Mouse (Mus musculus) heart, embryonic 13.5 days (tissue): ENCODE data around the gene Rer1. TPM values are rescaled to one million over a fixed set of nuclear protein-coding genes. Genes with fewer than 3 reads are reported as not detected.

Experiments used
- ATAC-seq: fragments of 200-750 bp; cut with Nextera tagmentation; 2 replicates; pipeline ENCODE4 v1.8.0; 2017; ENCODE audit warnings: moderate TSS enrichment; ENCODE audit not compliant: insufficient number of reproducible peaks, low FRiP score, low TSS enrichment; ENCODE audit errors: extremely low read depth
- H3K27ac ChIP-seq: fragments of 300-500 bp; sonication (generic); replicated peaks from 2 replicates; pipeline ENCODE4 v1.5.1; 2015; ENCODE audit warnings: moderate library complexity, mild to moderate bottlenecking, inconsistent platforms
- H3K27me3 ChIP-seq: fragments of 300-500 bp; sonication (generic); replicated peaks from 2 replicates; pipeline ENCODE4 v1.6.1; 2015; ENCODE audit warnings: mild to moderate bottlenecking, inconsistent platforms
- H3K36me3 ChIP-seq: fragments of 300-500 bp; sonication (generic); 2 replicates; pipeline ENCODE4 v1.6.1; 2015; ENCODE audit warnings: mild to moderate bottlenecking, inconsistent platforms
- H3K4me1 ChIP-seq: fragments of 300-500 bp; sonication (generic); 2 replicates; pipeline ENCODE4 v1.6.1; 2015; ENCODE audit warnings: inconsistent platforms
- H3K4me2 ChIP-seq: fragments of 300-500 bp; sonication (generic); 2 replicates; pipeline ENCODE4 v1.6.1; 2015; ENCODE audit warnings: inconsistent platforms, mild to moderate bottlenecking, moderate library complexity
- H3K4me3 ChIP-seq: fragments of 300-500 bp; sonication (generic); 2 replicates; pipeline ENCODE4 v1.5.1; 2015; ENCODE audit warnings: moderate library complexity, mild to moderate bottlenecking, inconsistent platforms
- H3K9ac ChIP-seq: fragments of 300-500 bp; sonication (generic); 2 replicates; pipeline ENCODE4 v1.6.1; 2015; ENCODE audit warnings: inconsistent platforms, mild to moderate bottlenecking, moderate library complexity
- H3K9me3 ChIP-seq: fragments of 300-500 bp; sonication (generic); 2 replicates; pipeline ENCODE4 v1.6.1; 2016; ENCODE audit warnings: inconsistent platforms
- WGBS: fragments of 180-500 bp; shearing (Covaris S2); methylation state at CpG from one replicate; pipeline ENCODE4 v1.1.7; 2015; ENCODE audit warnings: mixed read lengths; 5-methylcytosine and 5-hydroxymethylcytosine counted together
- polyA plus RNA-seq: library from polyadenylated mRNA; unstranded; fragments of >200 nt; fragmentation: Nextera tagmentation; extraction: Ambion mirVana; gene quantifications from 2 replicates; pipeline ENCODE4 v1.2.1, GENCODE M21; 2015

The Rer1 gene
- polyA plus RNA-seq, 1 experiment from 2014 or later, result 114 TPM

GRCm38 (mm10) chr4:155113766-155114410 is 27.7 kb upstream of the Rer1 start:
- peak overlapping the region; percentile 54; the same call in 1 of the 2 replicates for H3K9ac ChIP-seq
- H3K4me2 ChIP-seq, result no peak overlapping the region
- H3K4me1 ChIP-seq, result peaks cover 17% of the 10 kb centered on the region
- peaks cover 3% of the 10 kb centered on the region; the same call in 1 of the 2 replicates for H3K36me3 ChIP-seq
- H3K27me3 ChIP-seq, result no peaks in the 10 kb centered on the region
- ATAC-seq, result no peak
- H3K27ac ChIP-seq, result peak overlapping the region; percentile 53; the same call in 1 of the 2 replicates
- 64% methylated on average over 8 of the region's 8 CpGs for WGBS
- peaks cover 15% of the 10 kb centered on the region; the same call in 1 of the 2 replicates for H3K9me3 ChIP-seq
- no peak overlapping the region for H3K4me3 ChIP-seq

- 67% methylated on average over 5 of the region's 5 CpGs for WGBS
- no peak overlapping the region for H3K27ac ChIP-seq
- H3K9me3 ChIP-seq, result no peaks in the 10 kb centered on the region
- 0 out of 2 replicates have a peak overlapping the region, but pooled peaks have one; percentile 33 for H3K9ac ChIP-seq
- no peak for ATAC-seq
- no peaks in the 10 kb centered on the region for H3K36me3 ChIP-seq
- no peak overlapping the region for H3K4me3 ChIP-seq
- H3K4me2 ChIP-seq, result no peak overlapping the region
- H3K4me1 ChIP-seq, result peaks cover 13% of the 10 kb centered on the region
- H3K27me3 ChIP-seq, result no peaks in the 10 kb centered on the region
Observed at GRCm38 (mm10) chr4:155109471-155109870, 23.3 kb upstream of the Rer1 start.

- H3K4me3 ChIP-seq, result no peak overlapping the region
- no peak overlapping the region for H3K27ac ChIP-seq
- no peaks in the 10 kb centered on the region for H3K9me3 ChIP-seq
- no peaks in the 10 kb centered on the region for H3K36me3 ChIP-seq
- H3K9ac ChIP-seq, result no peak overlapping the region
- WGBS, result 70% methylated on average over 4 of the region's 4 CpGs
- H3K27me3 ChIP-seq, result no peaks in the 10 kb centered on the region
- no peak for ATAC-seq
- 0 out of 2 replicates have a peak, but pooled peaks cover 3% of the 10 kb centered on the region for H3K4me1 ChIP-seq
- no peak overlapping the region for H3K4me2 ChIP-seq
Observed at GRCm38 (mm10) chr4:155107886-155108285, 21.7 kb upstream of the Rer1 start.

GRCm38 (mm10) chr4:155098572-155098971 is 12.4 kb upstream of the Rer1 start:
- Histone ChIP-seq H3K9me3 (no peaks in the 10 kb centered on the region), H3K9ac (no peak overlapping the region; the same call in 1 of the 2 replicates), H3K27me3 (no peaks in the 10 kb centered on the region), H3K36me3 (no peaks in the 10 kb centered on the region), H3K4me3 (no peak overlapping the region), H3K4me2 (no peak overlapping the region), H3K4me1 (peaks cover 16% of the 10 kb centered on the region; the same call in 1 of the 2 replicates), H3K27ac (no peak overlapping the region)
- WGBS, result 52% methylated on average over 4 of the region's 4 CpGs
- no peak for ATAC-seq

GRCm38 (mm10) chr4:155097452-155097851 is 11.3 kb upstream of the Rer1 start:
- H3K27ac ChIP-seq, result no peak overlapping the region
- H3K27me3 ChIP-seq, result no peaks in the 10 kb centered on the region
- no peak overlapping the region for H3K4me2 ChIP-seq
- H3K9me3 ChIP-seq, result no peaks in the 10 kb centered on the region
- no peak overlapping the region for H3K4me3 ChIP-seq
- H3K9ac ChIP-seq, result no peak overlapping the region
- WGBS, result 72% methylated on average over 6 of the region's 6 CpGs
- H3K4me1 ChIP-seq, result peaks cover 16% of the 10 kb centered on the region; the same call in 1 of the 2 replicates
- no peaks in the 10 kb centered on the region for H3K36me3 ChIP-seq
- no peak for ATAC-seq

- Histone ChIP-seq H3K27ac (no peak overlapping the region), H3K27me3 (no peaks in the 10 kb centered on the region), H3K4me1 (peaks cover 16% of the 10 kb centered on the region; the same call in 1 of the 2 replicates), H3K9ac (no peak overlapping the region), H3K4me2 (no peak overlapping the region), H3K9me3 (no peaks in the 10 kb centered on the region), H3K4me3 (no peak overlapping the region), H3K36me3 (peaks cover 2% of the 10 kb centered on the region; the same call in 1 of the 2 replicates)
- 86% methylated on average over 8 of the region's 8 CpGs for WGBS
- ATAC-seq, result no peak
Observed at GRCm38 (mm10) chr4:155095967-155096366, 9.8 kb upstream of the Rer1 start.

- peaks cover 6% of the 10 kb centered on the region; the same call in 1 of the 2 replicates for H3K36me3 ChIP-seq
- 42% methylated on average over 8 of the region's 8 CpGs for WGBS
- H3K27me3 ChIP-seq, result no peaks in the 10 kb centered on the region
- H3K9ac ChIP-seq, result peak overlapping the region; percentile 52
- peaks cover 16% of the 10 kb centered on the region; the same call in 1 of the 2 replicates for H3K4me1 ChIP-seq
- H3K4me2 ChIP-seq, result no peak overlapping the region
- peak; percentile 38; the same call in 1 of the 2 replicates for ATAC-seq
- H3K9me3 ChIP-seq, result no peaks in the 10 kb centered on the region
- no peak overlapping the region for H3K4me3 ChIP-seq
- 0 out of 2 replicates have a peak overlapping the region, but pooled peaks have one; percentile 16 for H3K27ac ChIP-seq
Observed at GRCm38 (mm10) chr4:155095238-155095900, 9.2 kb upstream of the Rer1 start.

GRCm38 (mm10) chr4:155094565-155094964 is 8.4 kb upstream of the Rer1 start:
- no peak for ATAC-seq

GRCm38 (mm10) chr4:155093431-155094149 is 7.4 kb upstream of the Rer1 start:
- no peak for ATAC-seq
- Histone ChIP-seq H3K36me3 (peaks cover 16% of the 10 kb centered on the region), H3K4me1 (peaks cover 10% of the 10 kb centered on the region; the same call in 1 of the 2 replicates), H3K9ac (no peak overlapping the region; the same call in 1 of the 2 replicates), H3K27me3 (no peaks in the 10 kb centered on the region), H3K27ac (no peak overlapping the region), H3K9me3 (no peaks in the 10 kb centered on the region), H3K4me3 (no peak overlapping the region), H3K4me2 (no peak overlapping the region)
- WGBS, result 74% methylated on average over 7 of the region's 7 CpGs

More at GRCm38 (mm10) chr4:155094565-155094964, 8.4 kb upstream of the Rer1 start:
- Histone ChIP-seq H3K4me1 (peaks cover 16% of the 10 kb centered on the region; the same call in 1 of the 2 replicates), H3K36me3 (peaks cover 11% of the 10 kb centered on the region), H3K4me3 (no peak overlapping the region), H3K9me3 (no peaks in the 10 kb centered on the region), H3K4me2 (no peak overlapping the region), H3K9ac (peak overlapping the region; percentile 52; the same call in 1 of the 2 replicates), H3K27ac (no peak overlapping the region), H3K27me3 (no peaks in the 10 kb centered on the region)
- WGBS, result 63% methylated on average over 3 of the region's 3 CpGs

- no peak for ATAC-seq
- Histone ChIP-seq H3K27me3 (no peaks in the 10 kb centered on the region), H3K9ac (no peak overlapping the region; the same call in 1 of the 2 replicates), H3K27ac (no peak overlapping the region), H3K4me2 (no peak overlapping the region), H3K9me3 (no peaks in the 10 kb centered on the region), H3K4me3 (no peak overlapping the region), H3K4me1 (peaks cover 7% of the 10 kb centered on the region; the same call in 1 of the 2 replicates), H3K36me3 (peaks cover 16% of the 10 kb centered on the region)
- WGBS, result 82% methylated on average over 19 of the region's 19 CpGs
Observed at GRCm38 (mm10) chr4:155092718-155093430, 6.7 kb upstream of the Rer1 start.
